Mouse (Mus musculus): ENCODE results near the gene Ell2. TPM values are rescaled to one million over a fixed set of nuclear protein-coding genes. Genes with fewer than 3 reads are reported as not detected.

Ell2 gene
- total and polyA plus RNA-seq, 2 experiments from 2014 or later, result 1.7 to 1.8 TPM

GRCm38 (mm10) chr13:75733594-75734161 lies 27.1 kb downstream of the Ell2 start:
- ATAC-seq (no peak), DNase-seq (no peak)
- Histone ChIP-seq H3K4me1 (ENCODE audit: insufficient read depth) (no peaks in the 10 kb centered on the region), H3K9me3 (ENCODE audit: low read length) (no peaks in the 10 kb centered on the region), H3K9ac (no peak overlapping the region), H3K27ac (ENCODE audit: low read depth, low read length) (no peak overlapping the region), H3K4me2 (ENCODE audit: low read depth) (no peak overlapping the region), H3K4me3 (ENCODE audit: low read depth, low read length) (no peak overlapping the region), H3K27me3 (ENCODE audit: insufficient read depth, low read length) (no peaks in the 10 kb centered on the region), H3K36me3 (ENCODE audit: insufficient read depth) (no peaks in the 10 kb centered on the region)
- 75% methylated on average over 3 of the region's 3 CpGs for whole genome bisulfite sequencing
- TF ChIP-seq CTCF (IDR thresholded peaks at IDR 0.05; ENCODE audit: low read depth), result no peak

DNA sequence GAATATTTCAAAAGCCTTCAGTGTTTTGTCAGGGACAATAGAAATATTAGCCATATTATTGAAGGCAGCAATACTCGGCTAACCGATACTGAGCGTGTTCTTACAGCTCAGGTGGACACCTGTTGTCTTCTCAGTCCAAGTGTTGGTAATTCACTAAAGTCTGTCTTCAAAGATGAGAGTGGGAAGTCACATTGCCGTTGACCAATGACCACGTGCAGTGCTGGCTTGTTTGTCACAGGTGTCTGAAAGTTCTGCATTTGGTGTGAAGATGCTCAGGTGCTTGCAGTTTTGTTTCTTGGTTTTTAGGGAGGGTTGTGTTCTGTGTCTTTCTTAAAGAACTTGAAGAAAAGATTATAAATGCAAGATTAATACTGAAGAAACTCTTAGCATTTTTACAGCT lies 27.7 kb downstream of the Ell2 start:
- H3K4me3 ChIP-seq (ENCODE audit: low read depth, low read length), result no peak overlapping the region
- H3K9ac ChIP-seq, result no peak overlapping the region
- no peaks in the 10 kb centered on the region for H3K4me1 ChIP-seq (ENCODE audit: insufficient read depth)
- ATAC-seq (no peak), DNase-seq (no peak)
- no peaks in the 10 kb centered on the region for H3K36me3 ChIP-seq (ENCODE audit: insufficient read depth)
- H3K4me2 ChIP-seq (ENCODE audit: low read depth), result no peak overlapping the region
- no peak overlapping the region for H3K27ac ChIP-seq (ENCODE audit: low read depth, low read length)
- H3K27me3 ChIP-seq (ENCODE audit: insufficient read depth, low read length), result no peaks in the 10 kb centered on the region
- no peaks in the 10 kb centered on the region for H3K9me3 ChIP-seq (ENCODE audit: low read length)
- WGBS, result 93% methylated on average over 5 of the region's 5 CpGs
- TF ChIP-seq CTCF (IDR thresholded peaks at IDR 0.05; ENCODE audit: low read depth), result no peak

- Histone ChIP-seq H3K4me2 (ENCODE audit: low read depth) (no peak overlapping the region), H3K9me3 (ENCODE audit: low read length) (no peaks in the 10 kb centered on the region), H3K9ac (no peak overlapping the region), H3K27me3 (ENCODE audit: insufficient read depth, low read length) (no peaks in the 10 kb centered on the region), H3K4me1 (ENCODE audit: insufficient read depth) (no peaks in the 10 kb centered on the region), H3K27ac (ENCODE audit: low read depth, low read length) (no peak overlapping the region), H3K4me3 (ENCODE audit: low read depth, low read length) (no peak overlapping the region), H3K36me3 (ENCODE audit: insufficient read depth) (no peaks in the 10 kb centered on the region)
- TF ChIP-seq CTCF (IDR thresholded peaks at IDR 0.05; ENCODE audit: low read depth), result no peak
- ATAC-seq, result no peak
- 84% methylated on average over 1 of the region's 1 CpGs for WGBS
- DNase-seq, result no peak
These were observed 29.0 kb downstream of the Ell2 start for GRCm38 (mm10) chr13:75735606-75736005.

GRCm38 (mm10) chr13:75737991-75738390 lies 31.4 kb downstream of the Ell2 start:
- Histone ChIP-seq H3K4me3 (ENCODE audit: low read depth, low read length) (no peak overlapping the region), H3K27ac (ENCODE audit: low read depth, low read length) (no peak overlapping the region), H3K4me1 (ENCODE audit: insufficient read depth) (no peaks in the 10 kb centered on the region), H3K9me3 (ENCODE audit: low read length) (no peaks in the 10 kb centered on the region), H3K9ac (no peak overlapping the region), H3K36me3 (ENCODE audit: insufficient read depth) (no peaks in the 10 kb centered on the region), H3K4me2 (ENCODE audit: low read depth) (no peak overlapping the region), H3K27me3 (ENCODE audit: insufficient read depth, low read length) (no peaks in the 10 kb centered on the region)
- WGBS, result 87% methylated on average over 7 of the region's 7 CpGs
- ATAC-seq (no peak), DNase-seq (no peak)
- no peak for TF ChIP-seq CTCF (IDR thresholded peaks at IDR 0.05; ENCODE audit: low read depth)

- Histone ChIP-seq H3K9ac (no peak overlapping the region), H3K36me3 (ENCODE audit: insufficient read depth) (no peaks in the 10 kb centered on the region), H3K4me1 (ENCODE audit: insufficient read depth) (no peaks in the 10 kb centered on the region), H3K27me3 (ENCODE audit: insufficient read depth, low read length) (no peaks in the 10 kb centered on the region), H3K4me3 (ENCODE audit: low read depth, low read length) (no peak overlapping the region), H3K9me3 (ENCODE audit: low read length) (no peaks in the 10 kb centered on the region), H3K4me2 (ENCODE audit: low read depth) (no peak overlapping the region), H3K27ac (ENCODE audit: low read depth, low read length) (no peak overlapping the region)
- DNase-seq (no peak), ATAC-seq (no peak)
- 62% methylated on average over 6 of the region's 6 CpGs for WGBS
- no peak for TF ChIP-seq CTCF (IDR thresholded peaks at IDR 0.05; ENCODE audit: low read depth)
These were observed 32.0 kb downstream of the Ell2 start for GRCm38 (mm10) chr13:75738536-75738935.

GRCm38 (mm10) chr13:75738957-75739356 lies 32.4 kb downstream of the Ell2 start:
- Histone ChIP-seq H3K27ac (ENCODE audit: low read depth, low read length) (no peak overlapping the region), H3K4me1 (ENCODE audit: insufficient read depth) (no peaks in the 10 kb centered on the region), H3K4me2 (ENCODE audit: low read depth) (no peak overlapping the region), H3K9me3 (ENCODE audit: low read length) (no peaks in the 10 kb centered on the region), H3K27me3 (ENCODE audit: insufficient read depth, low read length) (no peaks in the 10 kb centered on the region), H3K9ac (no peak overlapping the region), H3K4me3 (ENCODE audit: low read depth, low read length) (no peak overlapping the region), H3K36me3 (ENCODE audit: insufficient read depth) (no peaks in the 10 kb centered on the region)
- no peak for DNase-seq
- no peak for TF ChIP-seq CTCF (IDR thresholded peaks at IDR 0.05; ENCODE audit: low read depth)
- no peak for ATAC-seq
- WGBS, result 85% methylated on average over 3 of the region's 3 CpGs

DNA sequence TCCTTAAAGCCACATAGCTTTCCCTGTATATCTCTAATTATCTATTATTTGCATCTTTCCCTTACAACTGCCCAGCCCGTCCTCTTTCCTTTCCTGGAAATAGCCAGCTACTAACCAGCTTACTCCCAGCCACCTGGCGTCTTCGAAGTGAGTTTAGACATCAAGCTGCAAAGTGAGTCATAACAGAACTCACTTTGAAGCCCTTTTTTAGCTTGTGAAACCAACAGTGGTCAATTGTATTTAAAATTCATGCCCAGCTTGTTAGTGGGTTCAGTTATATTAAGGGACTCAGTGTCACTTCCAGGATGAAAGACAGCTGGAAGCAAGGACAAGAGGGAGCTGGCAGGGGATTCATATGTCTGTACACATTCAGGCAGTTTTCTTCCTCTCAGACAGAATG lies 33.5 kb downstream of the Ell2 start:
- DNase-seq (no peak), ATAC-seq (no peak)
- no peaks in the 10 kb centered on the region for H3K4me1 ChIP-seq (ENCODE audit: insufficient read depth)
- H3K9me3 ChIP-seq (ENCODE audit: low read length), result no peaks in the 10 kb centered on the region
- no peaks in the 10 kb centered on the region for H3K36me3 ChIP-seq (ENCODE audit: insufficient read depth)
- 63% methylated on average over 3 of the region's 3 CpGs for WGBS
- H3K27ac ChIP-seq (ENCODE audit: low read depth, low read length), result no peak overlapping the region
- H3K4me3 ChIP-seq (ENCODE audit: low read depth, low read length), result no peak overlapping the region
- H3K4me2 ChIP-seq (ENCODE audit: low read depth), result no peak overlapping the region
- H3K27me3 ChIP-seq (ENCODE audit: insufficient read depth, low read length), result no peaks in the 10 kb centered on the region
- no peak for TF ChIP-seq CTCF (IDR thresholded peaks at IDR 0.05; ENCODE audit: low read depth)
- no peak overlapping the region for H3K9ac ChIP-seq
